8 mouse cellular contexts compared by ENCODE assay signal in the genomic region with DNA sequence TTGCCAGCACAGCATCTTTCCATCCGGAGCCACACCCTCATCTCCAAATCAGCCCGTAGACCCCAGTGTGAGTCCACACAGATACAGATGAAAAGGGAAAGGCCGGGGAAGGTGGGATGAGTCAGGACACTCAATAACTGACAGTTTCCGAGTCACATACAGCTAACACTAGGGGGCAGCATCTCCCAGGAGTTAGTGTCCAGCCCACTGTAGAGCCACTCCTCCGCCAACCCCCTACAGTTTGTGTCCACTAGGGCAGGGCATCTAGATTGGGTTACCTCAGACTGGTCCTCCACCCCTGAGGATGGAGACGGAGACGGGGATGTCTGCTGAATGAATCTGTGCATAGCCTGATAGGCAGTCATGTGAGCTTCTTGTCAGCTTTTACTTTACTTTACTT. TPM values are rescaled to one million over a fixed set of nuclear protein-coding genes. Genes with fewer than 3 reads are reported as not detected.
DNase-seq lines count a peak whose midpoint lies in the region; ATAC-seq lines count a peak whose summit lies in the region.

No protein-coding gene starts in this region.

- H3K4me3 ChIP-seq in forebrain, embryonic 10.5 days = no peak overlapping the region
- no peak overlapping the region for H3K4me3 ChIP-seq in forebrain, embryonic 15.5 days
- H3K4me3 ChIP-seq in liver, embryonic 16.5 days (ENCODE audit: low read depth, low read length) = no peak overlapping the region

- H3K36me3 ChIP-seq in forebrain, embryonic 10.5 days (replicated peaks) = no peaks in the 10 kb centered on the region
- no peaks in the 10 kb centered on the region for H3K36me3 ChIP-seq in forebrain, embryonic 15.5 days
- no peaks in the 10 kb centered on the region for H3K36me3 ChIP-seq in liver, embryonic 16.5 days (ENCODE audit: control insufficient read depth, insufficient read depth)

- 28% methylated on average over 7 of the region's 7 CpGs for WGBS in forebrain, embryonic 10.5 days
- WGBS in forebrain, embryonic 15.5 days = 24% methylated on average over 7 of the region's 7 CpGs
- WGBS in liver, embryonic 16.5 days (ENCODE audit: insufficient replicate concordance) = 10% methylated on average over 7 of the region's 7 CpGs

- H3K4me2 ChIP-seq in forebrain, embryonic 15.5 days (replicated peaks) = no peak overlapping the region
- no peak overlapping the region for H3K4me2 ChIP-seq in liver, embryonic 16.5 days (ENCODE audit: low read depth, low read length)

- intact Hi-C loops in gastrocnemius, postnatal 36 days (cut with DNase I) = loop anchor here (1.0 kb wide), 1 partner anchor 133 kb away; no protein-coding TSS in a partner anchor

- no peaks in the 10 kb centered on the region for H3K27me3 ChIP-seq in forebrain, embryonic 10.5 days (ENCODE audit: poor library complexity, severe bottlenecking)
- no peaks in the 10 kb centered on the region for H3K27me3 ChIP-seq in forebrain, embryonic 15.5 days
- H3K27me3 ChIP-seq in liver, embryonic 16.5 days (ENCODE audit: control insufficient read depth, insufficient read depth, low read depth, low read length) = no peaks in the 10 kb centered on the region

- ATAC-seq in forebrain, embryonic 15.5 days (replicated peaks) = no peak
- ATAC-seq in liver, embryonic 16.5 days (ENCODE audit: low read depth) = peak; percentile 46; the same call in 1 of the 2 replicates

- peak; percentile 76 for DNase-seq in forebrain, embryonic 10.5 days (ENCODE audit: extremely low spot score, low spot score)
- peak; percentile 90 for DNase-seq in R1 (ENCODE audit: low read depth, low spot score)
- peak; percentile 61 to 63 for DNase-seq in cerebellum, postnatal 36 days
- DNase-seq in gastrocnemius, postnatal 36 days = peak; percentile 38 to 65
- DNase-seq in kidney, adult 9 months = peak; percentile 79
- DNase-seq in retina, adult 2 months (ENCODE audit: low read depth, low spot score) = peak; percentile 39

- no peak overlapping the region for H3K27ac ChIP-seq in forebrain, embryonic 10.5 days
- H3K27ac ChIP-seq in forebrain, embryonic 15.5 days (replicated peaks) = no peak overlapping the region
- no peak overlapping the region for H3K27ac ChIP-seq in liver, embryonic 16.5 days (ENCODE audit: low read length)

- no peaks in the 10 kb centered on the region for H3K9me3 ChIP-seq in forebrain, embryonic 10.5 days
- no peaks in the 10 kb centered on the region for H3K9me3 ChIP-seq in forebrain, embryonic 15.5 days
- no peaks in the 10 kb centered on the region for H3K9me3 ChIP-seq in liver, embryonic 16.5 days (replicated peaks; ENCODE audit: control insufficient read depth, low read length)

- H3K4me1 ChIP-seq in forebrain, embryonic 10.5 days = peaks cover 14% of the 10 kb centered on the region
- peaks cover 3% of the 10 kb centered on the region for H3K4me1 ChIP-seq in forebrain, embryonic 15.5 days
- no peaks in the 10 kb centered on the region; the same call in 1 of the 2 replicates for H3K4me1 ChIP-seq in liver, embryonic 16.5 days (ENCODE audit: control insufficient read depth, low read depth, low read length)

- no peak overlapping the region for H3K9ac ChIP-seq in forebrain, embryonic 15.5 days (replicated peaks)
- no peak overlapping the region for H3K9ac ChIP-seq in liver, embryonic 16.5 days (ENCODE audit: low read depth, low read length)

RNA-seq across cellular contexts. Expression of a gene that starts 20.8 kb away (rescaled TPM):
- 5.4 and 6.3 TPM in 2 replicates for polyA plus RNA-seq in forebrain, embryonic 10.5 days (2016; fragmentation: Nextera tagmentation; extraction: Ambion mirVana)
- polyA plus RNA-seq in forebrain, embryonic 15.5 days (2015; fragmentation: Nextera tagmentation; extraction: Ambion mirVana) = 5.5 and 6.0 TPM in 2 replicates
- total RNA-seq in gastrocnemius, postnatal 36 days (2021) = 1 to 10 TPM in 1 of 2 experiments, under 1 TPM in 1; 0.79 to 1.2 TPM
- 7.7 and 8.1 TPM in 2 replicates for polyA plus RNA-seq in liver, embryonic 16.5 days (2015; fragmentation: Nextera tagmentation; extraction: Ambion mirVana)

RNA-seq across cellular contexts. Expression of a gene that starts 33.7 kb away (rescaled TPM):
- polyA plus RNA-seq in forebrain, embryonic 10.5 days (2016; fragmentation: Nextera tagmentation; extraction: Ambion mirVana) = 255 and 270 TPM in 2 replicates
- 432 and 464 TPM in 2 replicates for polyA plus RNA-seq in forebrain, embryonic 15.5 days (2015; fragmentation: Nextera tagmentation; extraction: Ambion mirVana)
- 10 to 100 TPM; 85.9 to 95.0 TPM for total RNA-seq in gastrocnemius, postnatal 36 days (2021)
- polyA plus RNA-seq in liver, embryonic 16.5 days (2015; fragmentation: Nextera tagmentation; extraction: Ambion mirVana) = 33.3 and 48.5 TPM in 2 replicates

Comparison
In these comparisons a context has a peak if more than half of its experiments do, and no peak if none do; other contexts are left out.
1. DNase-seq: peak in every context shown above with its lines; median percentile 90 in R1; 79 in kidney, adult 9 months; 76 in forebrain, embryonic 10.5 days; 62 in cerebellum, postnatal 36 days; 52 in gastrocnemius, postnatal 36 days; 39 in retina, adult 2 months.